Mouse (Mus musculus) neural tube, embryonic 11.5 days (tissue): ENCODE measurements around the gene Trpv2. TPM values are rescaled to one million over a fixed set of nuclear protein-coding genes. Genes with fewer than 3 reads are reported as not detected.
A peak's percentile ranks its signal among the peaks of the same experiment; 100 is the strongest.

Source experiments
- ATAC-seq: fragments of 200-750 bp; cut with Nextera tagmentation; 2 replicates; pipeline ENCODE4 v1.8.0; 2017; ENCODE audit warnings: moderate number of reproducible peaks, mild to moderate bottlenecking, moderate TSS enrichment, moderate library complexity; ENCODE audit not compliant: insufficient read depth, low FRiP score, low TSS enrichment
- DNase-seq: peaks from one replicate; pipeline ENCODE4 v3.0.0-alpha.2; 2015; ENCODE audit warnings: low spot score
- H3K27ac ChIP-seq: fragments of 300-500 bp; sonication (generic); 2 replicates; pipeline ENCODE4 v1.5.1; 2014; ENCODE audit warnings: low read depth, mild to moderate bottlenecking, low read length
- H3K27me3 ChIP-seq: fragments of 300-500 bp; sonication (generic); 2 replicates; pipeline ENCODE4 v1.6.1; 2014; ENCODE audit warnings: mild to moderate bottlenecking, low read length, mixed read lengths; ENCODE audit not compliant: control insufficient read depth, insufficient read depth
- H3K36me3 ChIP-seq: fragments of 300-500 bp; sonication (generic); 2 replicates; pipeline ENCODE4 v1.6.1; 2014; ENCODE audit warnings: mild to moderate bottlenecking, low read length, moderate library complexity, mixed read lengths; ENCODE audit not compliant: control insufficient read depth, insufficient read depth
- H3K4me1 ChIP-seq: fragments of 300-500 bp; sonication (generic); 2 replicates; pipeline ENCODE4 v1.6.1; 2014; ENCODE audit warnings: low read length, mixed read lengths; ENCODE audit not compliant: control insufficient read depth, insufficient read depth
- H3K4me2 ChIP-seq: fragments of 300-500 bp; sonication (generic); 2 replicates; pipeline ENCODE4 v1.6.1; 2014; ENCODE audit warnings: low read depth, mild to moderate bottlenecking, moderate library complexity
- H3K4me3 ChIP-seq: fragments of 300-500 bp; sonication (generic); 2 replicates; pipeline ENCODE4 v1.5.1; 2014; ENCODE audit warnings: low read depth, low read length
- H3K9ac ChIP-seq: fragments of 300-500 bp; sonication (generic); 2 replicates; pipeline ENCODE4 v1.6.1; 2014; ENCODE audit warnings: mild to moderate bottlenecking, low read length
- H3K9me3 ChIP-seq: fragments of 300-500 bp; sonication (generic); 2 replicates; pipeline ENCODE4 v1.6.1; 2016; ENCODE audit warnings: low read length; ENCODE audit not compliant: control insufficient read depth
- WGBS: fragments of 180-500 bp; shearing (Covaris S2); extraction: QIAGEN DNeasy Blood & Tissue Kit; methylation state at CpG from one replicate; pipeline ENCODE4 v1.1.7; 2014; 5-methylcytosine and 5-hydroxymethylcytosine counted together
- polyA plus RNA-seq: library from polyadenylated mRNA; unstranded; fragments of >200 nt; fragmentation: Nextera tagmentation; extraction: Ambion mirVana; gene quantifications from 2 replicates; pipeline ENCODE4 v1.2.1, GENCODE M21; 2014

Gene Trpv2
- 10.0 and 11.7 TPM in 2 replicates for polyA plus RNA-seq

- Histone ChIP-seq H3K4me1 (no peaks in the 10 kb centered on the region), H3K27me3 (no peaks in the 10 kb centered on the region), H3K9me3 (no peaks in the 10 kb centered on the region), H3K36me3 (no peaks in the 10 kb centered on the region), H3K4me2 (peak within 1 kb of the TSS; percentile 97), H3K9ac (peak within 1 kb of the TSS; percentile 61), H3K27ac (no peak within 1 kb of the TSS), H3K4me3 (peak within 1 kb of the TSS; percentile 47)
- DNase-seq (no peak), ATAC-seq (no peak)
- 87% methylated on average over 6 of the region's 6 CpGs for WGBS
Measured at GRCm38 (mm10) chr11:62573959-62574702, at the start of gene Trpv2. Gene Trpv2 (plus strand): TSS chr11:62574486.

- 86% methylated on average over 8 of the region's 8 CpGs for WGBS
- Histone ChIP-seq H3K9ac (no peak overlapping the region), H3K4me3 (0 out of 2 replicates have a peak overlapping the region, but pooled peaks have one; percentile 68), H3K9me3 (no peaks in the 10 kb centered on the region), H3K4me1 (no peaks in the 10 kb centered on the region), H3K27ac (no peak overlapping the region), H3K36me3 (no peaks in the 10 kb centered on the region), H3K27me3 (0 out of 2 replicates have a peak, but pooled peaks cover 2% of the 10 kb centered on the region), H3K4me2 (peak overlapping the region; percentile 70)
- DNase-seq (no peak), ATAC-seq (no peak)
Measured at GRCm38 (mm10) chr11:62537089-62537488, 37.2 kb upstream of the Trpv2 start.

GRCm38 (mm10) chr11:62537590-62537989, 36.7 kb upstream of the Trpv2 start:
- H3K27ac ChIP-seq: no peak overlapping the region
- peak overlapping the region; percentile 70 for H3K4me2 ChIP-seq
- no peaks in the 10 kb centered on the region for H3K9me3 ChIP-seq
- peak overlapping the region; percentile 68; the same call in 1 of the 2 replicates for H3K4me3 ChIP-seq
- H3K4me1 ChIP-seq: no peaks in the 10 kb centered on the region
- 0 out of 2 replicates have a peak, but pooled peaks cover 2% of the 10 kb centered on the region for H3K27me3 ChIP-seq
- no peak for DNase-seq
- H3K36me3 ChIP-seq: no peaks in the 10 kb centered on the region
- ATAC-seq: no peak
- 0 out of 2 replicates have a peak overlapping the region, but pooled peaks have one; percentile 2 for H3K9ac ChIP-seq
- 27% methylated on average over 7 of the region's 7 CpGs for WGBS

GRCm38 (mm10) chr11:62538321-62539088, 35.8 kb upstream of the Trpv2 start:
- WGBS: under 1% methylated on average over 71 of the region's 73 CpGs
- DNase-seq (peak; percentile 68), ATAC-seq (peak; percentile 78)
- Histone ChIP-seq H3K4me3 (peak overlapping the region; percentile 68), H3K9ac (peak overlapping the region; percentile 85), H3K9me3 (no peaks in the 10 kb centered on the region), H3K27me3 (0 out of 2 replicates have a peak, but pooled peaks cover 2% of the 10 kb centered on the region), H3K4me2 (peak overlapping the region; percentile 70), H3K36me3 (no peaks in the 10 kb centered on the region), H3K27ac (peak overlapping the region; percentile 63), H3K4me1 (no peaks in the 10 kb centered on the region)

GRCm38 (mm10) chr11:62539089-62539890, 35.0 kb upstream of the Trpv2 start, which contains the start of gene Cenpv:
Gene Cenpv (minus strand): TSS chr11:62539261.
- peak; percentile 62 for ATAC-seq
- no peaks in the 10 kb centered on the region for H3K9me3 ChIP-seq

GRCm38 (mm10) chr11:62540167-62540566, 34.1 kb upstream of the Trpv2 start:
- H3K9ac ChIP-seq: no peak overlapping the region
- no peak overlapping the region for H3K4me2 ChIP-seq
- H3K9me3 ChIP-seq: no peaks in the 10 kb centered on the region
- no peak overlapping the region for H3K4me3 ChIP-seq
- H3K36me3 ChIP-seq: no peaks in the 10 kb centered on the region
- H3K27ac ChIP-seq: no peak overlapping the region
- H3K27me3 ChIP-seq: 0 out of 2 replicates have a peak, but pooled peaks cover 2% of the 10 kb centered on the region
- no peak for ATAC-seq
- no peaks in the 10 kb centered on the region for H3K4me1 ChIP-seq
- WGBS: 83% methylated on average over 7 of the region's 7 CpGs
- DNase-seq: no peak

More at GRCm38 (mm10) chr11:62539089-62539890, 35.0 kb upstream of the Trpv2 start, which contains the start of gene Cenpv:
- Histone ChIP-seq H3K9ac (peak within 1 kb of the TSS; percentile 85), H3K27me3 (0 out of 2 replicates have a peak, but pooled peaks cover 2% of the 10 kb centered on the region), H3K4me3 (peak within 1 kb of the TSS; percentile 68), H3K36me3 (no peaks in the 10 kb centered on the region), H3K4me1 (no peaks in the 10 kb centered on the region), H3K27ac (peak within 1 kb of the TSS; percentile 63), H3K4me2 (peak within 1 kb of the TSS; percentile 70)
- peak; percentile 84 for DNase-seq
- WGBS: 7% methylated on average over 52 of the region's 57 CpGs

- DNase-seq (no peak), ATAC-seq (no peak)
- Histone ChIP-seq H3K4me2 (no peak overlapping the region), H3K4me3 (no peak overlapping the region), H3K27ac (no peak overlapping the region), H3K9me3 (no peaks in the 10 kb centered on the region), H3K9ac (no peak overlapping the region), H3K27me3 (0 out of 2 replicates have a peak, but pooled peaks cover 2% of the 10 kb centered on the region), H3K4me1 (no peaks in the 10 kb centered on the region), H3K36me3 (no peaks in the 10 kb centered on the region)
- WGBS: 62% methylated on average over 2 of the region's 2 CpGs
Measured at GRCm38 (mm10) chr11:62540969-62541368, 33.3 kb upstream of the Trpv2 start.

- no peak overlapping the region for H3K4me2 ChIP-seq
- H3K4me3 ChIP-seq: no peak overlapping the region
- 82% methylated on average over 8 of the region's 8 CpGs for WGBS
- no peaks in the 10 kb centered on the region for H3K9me3 ChIP-seq
- no peak for DNase-seq
- no peak overlapping the region for H3K9ac ChIP-seq
- 0 out of 2 replicates have a peak, but pooled peaks cover 2% of the 10 kb centered on the region for H3K27me3 ChIP-seq
- H3K27ac ChIP-seq: no peak overlapping the region
- no peaks in the 10 kb centered on the region for H3K36me3 ChIP-seq
- no peak for ATAC-seq
- no peaks in the 10 kb centered on the region for H3K4me1 ChIP-seq
Measured at GRCm38 (mm10) chr11:62541581-62541980, 32.7 kb upstream of the Trpv2 start.
